Mouse (Mus musculus): ENCODE data around the gene Aspscr1. TPM values are rescaled to one million over a fixed set of nuclear protein-coding genes. Genes with fewer than 3 reads are reported as not detected.
A peak's percentile ranks its signal among the peaks of the same experiment; 100 is the strongest.

Aspscr1 gene
- polyA plus RNA-seq, 1 experiment from 2014 or later, result 129 TPM

DNA sequence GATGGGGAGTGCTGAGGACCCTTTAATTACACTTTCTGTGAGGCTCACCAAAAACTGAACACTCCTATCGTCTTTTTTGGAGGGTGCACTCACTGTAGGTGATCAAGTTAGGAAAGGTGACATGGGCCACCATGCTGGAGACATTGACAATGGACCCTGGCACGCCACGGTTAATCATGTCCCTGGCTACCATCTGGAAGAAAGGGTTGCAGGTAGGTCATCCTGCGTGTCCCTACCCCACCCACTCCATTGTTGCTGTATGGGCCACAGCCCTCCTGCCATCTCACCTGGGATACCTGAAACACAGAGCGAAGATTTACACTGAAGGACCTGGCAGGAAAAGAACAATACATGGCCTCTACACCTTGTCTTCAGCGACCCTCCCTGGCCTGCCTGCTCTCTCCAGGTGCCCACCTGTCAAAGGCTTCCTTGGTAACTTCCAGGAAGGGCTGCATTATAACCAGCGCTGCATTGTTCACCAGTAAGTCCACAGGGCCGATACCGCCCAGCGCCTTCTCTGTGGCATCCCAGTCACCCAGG lies 57.6 kb downstream of the Aspscr1 start:
- ATAC-seq, result no peak
- Histone ChIP-seq H3K27ac (ENCODE audit: low read depth, low read length) (no peak overlapping the region), H3K4me3 (ENCODE audit: low read depth, low read length) (no peak overlapping the region), H3K4me1 (ENCODE audit: control insufficient read depth, insufficient read depth, low read length) (peaks cover 4% of the 10 kb centered on the region; the same call in 1 of the 2 replicates), H3K9ac (ENCODE audit: low read length) (no peak overlapping the region), H3K9me3 (replicated peaks; ENCODE audit: control insufficient read depth, low read length) (no peaks in the 10 kb centered on the region), H3K4me2 (ENCODE audit: low read length) (no peak overlapping the region), H3K36me3 (ENCODE audit: control insufficient read depth, insufficient read depth, low read length) (no peaks in the 10 kb centered on the region), H3K27me3 (replicated peaks; ENCODE audit: control insufficient read depth, insufficient read depth, low read length) (no peaks in the 10 kb centered on the region)
- no peak for DNase-seq (ENCODE audit: low spot score)
- WGBS, result 87% methylated on average over 10 of the region's 10 CpGs

DNA sequence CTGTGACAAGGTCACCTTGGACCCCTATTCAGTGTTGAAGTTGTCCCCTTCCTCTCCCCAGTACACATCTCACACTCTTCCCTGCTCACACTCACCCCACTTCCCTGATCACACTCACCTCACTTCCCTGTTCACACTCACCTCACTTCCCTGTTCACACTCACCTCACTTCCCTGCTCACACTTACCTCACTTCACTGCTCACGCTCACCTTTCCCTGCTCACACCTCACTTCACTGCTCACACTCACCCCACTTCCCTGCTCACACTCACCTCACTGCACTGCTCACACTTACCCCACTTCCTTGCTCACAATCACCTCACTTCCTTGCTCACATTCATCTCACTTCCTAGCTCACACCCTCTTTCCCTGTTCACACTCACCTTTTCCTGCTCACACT lies 58.6 kb downstream of the Aspscr1 start:
- 96% methylated on average over 1 of the region's 1 CpGs for WGBS
- no peak for DNase-seq (ENCODE audit: low spot score)
- Histone ChIP-seq H3K4me2 (ENCODE audit: low read length) (no peak overlapping the region), H3K27ac (ENCODE audit: low read depth, low read length) (no peak overlapping the region), H3K9me3 (replicated peaks; ENCODE audit: control insufficient read depth, low read length) (no peaks in the 10 kb centered on the region), H3K4me3 (ENCODE audit: low read depth, low read length) (no peak overlapping the region), H3K27me3 (replicated peaks; ENCODE audit: control insufficient read depth, insufficient read depth, low read length) (no peaks in the 10 kb centered on the region), H3K36me3 (ENCODE audit: control insufficient read depth, insufficient read depth, low read length) (no peaks in the 10 kb centered on the region), H3K4me1 (ENCODE audit: control insufficient read depth, insufficient read depth, low read length) (peaks cover 3% of the 10 kb centered on the region; the same call in 1 of the 2 replicates), H3K9ac (ENCODE audit: low read length) (no peak overlapping the region)
- ATAC-seq, result no peak

- Histone ChIP-seq H3K27ac (ENCODE audit: low read depth, low read length) (no peak within 1 kb of the TSS), H3K4me1 (ENCODE audit: control insufficient read depth, insufficient read depth, low read length) (no peaks in the 10 kb centered on the region; the same call in 1 of the 2 replicates), H3K9me3 (replicated peaks; ENCODE audit: control insufficient read depth, low read length) (no peaks in the 10 kb centered on the region), H3K4me3 (ENCODE audit: low read depth, low read length) (no peak within 1 kb of the TSS), H3K36me3 (ENCODE audit: control insufficient read depth, insufficient read depth, low read length) (no peaks in the 10 kb centered on the region), H3K27me3 (replicated peaks; ENCODE audit: control insufficient read depth, insufficient read depth, low read length) (no peaks in the 10 kb centered on the region), H3K4me2 (ENCODE audit: low read length) (no peak within 1 kb of the TSS), H3K9ac (ENCODE audit: low read length) (no peak within 1 kb of the TSS)
- DNase-seq (ENCODE audit: low spot score) (no peak), ATAC-seq (no peak)
- WGBS, result 82% methylated on average over 12 of the region's 12 CpGs
These were observed 59.3 kb downstream of the Aspscr1 start, which contains the start of gene Cbr2 for GRCm38 (mm10) chr11:120731858-120732680. Gene Cbr2, minus strand, starts transcription at chr11:120732114.

GRCm38 (mm10) chr11:120733521-120733920 lies 60.7 kb downstream of the Aspscr1 start:
- no peaks in the 10 kb centered on the region; the same call in 1 of the 2 replicates for H3K4me1 ChIP-seq (ENCODE audit: control insufficient read depth, insufficient read depth, low read length)
- H3K36me3 ChIP-seq (ENCODE audit: control insufficient read depth, insufficient read depth, low read length), result no peaks in the 10 kb centered on the region
- no peak overlapping the region for H3K4me3 ChIP-seq (ENCODE audit: low read depth, low read length)
- H3K9me3 ChIP-seq (replicated peaks; ENCODE audit: control insufficient read depth, low read length), result no peaks in the 10 kb centered on the region
- H3K4me2 ChIP-seq (ENCODE audit: low read length), result no peak overlapping the region
- no peak overlapping the region for H3K9ac ChIP-seq (ENCODE audit: low read length)
- WGBS, result 61% methylated on average over 6 of the region's 6 CpGs
- ATAC-seq (no peak), DNase-seq (ENCODE audit: low spot score) (no peak)
- no peaks in the 10 kb centered on the region for H3K27me3 ChIP-seq (replicated peaks; ENCODE audit: control insufficient read depth, insufficient read depth, low read length)
- no peak overlapping the region for H3K27ac ChIP-seq (ENCODE audit: low read depth, low read length)

- H3K4me2 ChIP-seq (ENCODE audit: low read length), result no peak overlapping the region
- no peaks in the 10 kb centered on the region for H3K36me3 ChIP-seq (ENCODE audit: control insufficient read depth, insufficient read depth, low read length)
- no peaks in the 10 kb centered on the region for H3K4me1 ChIP-seq (ENCODE audit: control insufficient read depth, insufficient read depth, low read length)
- no peak overlapping the region for H3K4me3 ChIP-seq (ENCODE audit: low read depth, low read length)
- ATAC-seq, result no peak
- H3K9me3 ChIP-seq (replicated peaks; ENCODE audit: control insufficient read depth, low read length), result no peaks in the 10 kb centered on the region
- no peak overlapping the region for H3K27ac ChIP-seq (ENCODE audit: low read depth, low read length)
- no peak for DNase-seq (ENCODE audit: low spot score)
- WGBS, result 71% methylated on average over 6 of the region's 6 CpGs
- H3K9ac ChIP-seq (ENCODE audit: low read length), result no peak overlapping the region
- no peaks in the 10 kb centered on the region for H3K27me3 ChIP-seq (replicated peaks; ENCODE audit: control insufficient read depth, insufficient read depth, low read length)
These were observed 63.7 kb downstream of the Aspscr1 start for GRCm38 (mm10) chr11:120736424-120736823.

GRCm38 (mm10) chr11:120740981-120741380 lies 68.2 kb downstream of the Aspscr1 start:
- WGBS, result 89% methylated on average over 5 of the region's 5 CpGs
- Histone ChIP-seq H3K4me1 (ENCODE audit: control insufficient read depth, insufficient read depth, low read length) (no peaks in the 10 kb centered on the region), H3K9ac (ENCODE audit: low read length) (no peak overlapping the region), H3K36me3 (ENCODE audit: control insufficient read depth, insufficient read depth, low read length) (no peaks in the 10 kb centered on the region), H3K27ac (ENCODE audit: low read depth, low read length) (no peak overlapping the region), H3K9me3 (replicated peaks; ENCODE audit: control insufficient read depth, low read length) (no peaks in the 10 kb centered on the region), H3K4me2 (ENCODE audit: low read length) (no peak overlapping the region), H3K4me3 (ENCODE audit: low read depth, low read length) (no peak overlapping the region), H3K27me3 (replicated peaks; ENCODE audit: control insufficient read depth, insufficient read depth, low read length) (no peaks in the 10 kb centered on the region)
- ATAC-seq, result no peak
- no peak for DNase-seq (ENCODE audit: low spot score)

- H3K36me3 ChIP-seq (ENCODE audit: control insufficient read depth, insufficient read depth, low read length), result no peaks in the 10 kb centered on the region
- DNase-seq (ENCODE audit: low spot score), result no peak
- no peak overlapping the region for H3K27ac ChIP-seq (ENCODE audit: low read depth, low read length)
- ATAC-seq, result no peak
- H3K4me1 ChIP-seq (ENCODE audit: control insufficient read depth, insufficient read depth, low read length), result no peaks in the 10 kb centered on the region
- 80% methylated on average over 7 of the region's 7 CpGs for WGBS
- no peak overlapping the region for H3K4me2 ChIP-seq (ENCODE audit: low read length)
- no peaks in the 10 kb centered on the region for H3K27me3 ChIP-seq (replicated peaks; ENCODE audit: control insufficient read depth, insufficient read depth, low read length)
- H3K9me3 ChIP-seq (replicated peaks; ENCODE audit: control insufficient read depth, low read length), result no peaks in the 10 kb centered on the region
- no peak overlapping the region for H3K9ac ChIP-seq (ENCODE audit: low read length)
- no peak overlapping the region for H3K4me3 ChIP-seq (ENCODE audit: low read depth, low read length)
These were observed 71.4 kb downstream of the Aspscr1 start for GRCm38 (mm10) chr11:120744121-120744701.

DNA sequence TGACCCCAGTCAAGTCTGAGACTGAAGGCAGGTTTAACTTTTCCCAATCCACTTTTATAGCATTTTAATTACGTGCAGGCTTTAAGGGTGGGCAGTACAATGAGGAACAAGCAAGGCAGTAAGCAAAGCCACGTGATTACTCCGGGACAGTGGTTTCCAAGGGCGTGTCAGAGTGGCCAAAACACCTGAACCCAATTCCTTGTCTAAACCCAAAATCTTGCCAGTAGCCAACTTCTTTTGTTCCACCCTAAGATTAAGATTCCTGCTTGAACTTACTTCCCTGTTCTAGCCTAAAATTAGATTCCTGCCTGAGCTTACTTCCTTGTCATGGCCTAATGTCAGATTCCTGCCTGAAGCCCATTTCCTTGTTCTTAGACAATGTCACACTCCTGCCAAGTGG lies 75.2 kb downstream of the Aspscr1 start:
- H3K4me2 ChIP-seq (ENCODE audit: low read length), result no peak overlapping the region
- no peak overlapping the region for H3K9ac ChIP-seq (ENCODE audit: low read length)
- WGBS, result 79% methylated on average over 4 of the region's 4 CpGs
- DNase-seq (ENCODE audit: low spot score) (no peak), ATAC-seq (no peak)
- H3K27me3 ChIP-seq (replicated peaks; ENCODE audit: control insufficient read depth, insufficient read depth, low read length), result no peaks in the 10 kb centered on the region
- H3K27ac ChIP-seq (ENCODE audit: low read depth, low read length), result no peak overlapping the region
- H3K36me3 ChIP-seq (ENCODE audit: control insufficient read depth, insufficient read depth, low read length), result no peaks in the 10 kb centered on the region
- no peaks in the 10 kb centered on the region for H3K9me3 ChIP-seq (replicated peaks; ENCODE audit: control insufficient read depth, low read length)
- H3K4me1 ChIP-seq (ENCODE audit: control insufficient read depth, insufficient read depth, low read length), result no peaks in the 10 kb centered on the region
- no peak overlapping the region for H3K4me3 ChIP-seq (ENCODE audit: low read depth, low read length)

GRCm38 (mm10) chr11:120749430-120749829 lies 76.7 kb downstream of the Aspscr1 start:
- Histone ChIP-seq H3K9me3 (replicated peaks; ENCODE audit: control insufficient read depth, low read length) (no peaks in the 10 kb centered on the region), H3K27ac (ENCODE audit: low read depth, low read length) (no peak overlapping the region), H3K36me3 (ENCODE audit: control insufficient read depth, insufficient read depth, low read length) (no peaks in the 10 kb centered on the region), H3K4me1 (ENCODE audit: control insufficient read depth, insufficient read depth, low read length) (no peaks in the 10 kb centered on the region), H3K9ac (ENCODE audit: low read length) (no peak overlapping the region), H3K27me3 (replicated peaks; ENCODE audit: control insufficient read depth, insufficient read depth, low read length) (no peaks in the 10 kb centered on the region), H3K4me2 (ENCODE audit: low read length) (no peak overlapping the region), H3K4me3 (ENCODE audit: low read depth, low read length) (no peak overlapping the region)
- ATAC-seq (no peak), DNase-seq (ENCODE audit: low spot score) (peak; percentile 4)
- WGBS, result 56% methylated on average over 8 of the region's 8 CpGs
